Mouse (Mus musculus): ENCODE measurements around the gene Orm2.
A peak's percentile ranks its signal among the peaks of the same experiment; 100 is the strongest.

Orm2 gene

DNA sequence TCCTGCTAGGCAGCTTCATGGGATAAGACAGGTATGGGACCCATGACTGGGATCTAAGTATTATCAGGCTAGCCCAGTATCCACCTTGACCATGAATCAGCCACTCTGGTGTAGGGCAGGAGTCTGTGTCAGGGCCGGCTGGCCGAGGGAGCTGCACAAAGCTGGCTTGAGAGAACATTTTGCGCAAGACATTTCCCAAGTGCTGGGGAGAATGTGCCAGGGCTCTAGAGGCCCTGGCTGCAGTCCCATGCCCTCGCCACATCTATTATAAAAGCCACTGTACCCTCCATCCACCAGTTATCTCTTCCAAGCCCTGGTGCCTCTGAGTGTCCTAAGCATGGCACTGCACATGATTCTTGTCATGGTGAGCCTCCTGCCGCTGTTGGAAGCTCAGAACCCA, at the start of gene Orm2:
Orm2 (plus strand) TSS at position 300 of the 400 bp plus-strand sequence.
- DNase-seq (ENCODE audit: low read depth, low spot score) = no peak

DNA sequence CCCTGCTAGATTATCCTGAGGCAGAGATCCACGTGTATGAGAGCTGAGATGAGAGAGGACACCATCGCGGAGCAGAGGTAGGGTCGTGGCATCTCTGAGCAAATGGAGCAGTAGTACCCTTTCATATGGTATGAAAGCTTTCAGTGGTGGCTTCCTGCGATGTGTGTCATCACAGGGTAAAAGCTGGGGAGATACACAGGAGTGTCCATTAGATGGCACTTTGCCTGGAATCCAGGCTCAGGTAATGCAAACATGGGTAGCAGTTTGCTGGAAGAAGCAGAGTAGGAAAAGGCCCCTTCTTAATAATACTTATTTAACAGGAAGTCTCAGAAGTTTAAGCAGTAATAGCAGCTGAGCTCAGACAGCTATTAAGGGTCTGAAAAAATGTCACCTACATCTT, 48.2 kb upstream of the Orm2 start:
- no peak for DNase-seq (ENCODE audit: low read depth, low spot score)

DNA sequence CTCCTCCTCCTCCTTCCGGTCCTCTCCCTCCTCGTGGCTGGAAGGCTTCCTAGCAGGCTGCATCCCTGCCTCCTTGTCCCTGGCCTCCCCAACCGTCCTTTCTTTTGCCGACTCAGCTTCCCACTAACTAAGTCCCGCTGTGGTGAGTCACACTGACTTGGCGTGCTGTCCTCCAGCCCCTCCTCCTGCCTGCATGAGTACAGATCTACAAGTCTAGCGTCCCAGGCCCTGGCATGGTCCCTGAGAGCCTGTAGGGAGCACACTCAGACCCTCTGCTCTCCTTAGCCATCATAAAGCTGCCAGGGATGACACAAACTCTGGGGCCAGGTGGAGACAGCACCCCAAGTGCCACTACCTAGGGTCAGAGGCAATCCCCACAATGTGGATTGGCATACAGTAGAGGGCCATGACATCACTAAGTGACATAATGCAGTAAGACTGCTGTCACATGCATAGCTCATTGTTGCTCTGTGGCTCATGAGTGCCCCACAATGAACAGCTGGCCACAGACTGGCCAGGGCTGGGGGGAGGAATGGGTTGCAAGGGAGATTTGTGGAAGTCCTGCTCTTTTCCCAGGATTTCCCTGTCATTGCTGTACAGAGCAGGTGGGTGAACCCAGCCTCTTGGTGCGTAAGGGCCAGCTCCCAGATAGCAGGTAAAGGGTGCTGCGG, 46.0 kb upstream of the Orm2 start:
- DNase-seq (ENCODE audit: low read depth, low spot score) = peak; percentile 76

DNA sequence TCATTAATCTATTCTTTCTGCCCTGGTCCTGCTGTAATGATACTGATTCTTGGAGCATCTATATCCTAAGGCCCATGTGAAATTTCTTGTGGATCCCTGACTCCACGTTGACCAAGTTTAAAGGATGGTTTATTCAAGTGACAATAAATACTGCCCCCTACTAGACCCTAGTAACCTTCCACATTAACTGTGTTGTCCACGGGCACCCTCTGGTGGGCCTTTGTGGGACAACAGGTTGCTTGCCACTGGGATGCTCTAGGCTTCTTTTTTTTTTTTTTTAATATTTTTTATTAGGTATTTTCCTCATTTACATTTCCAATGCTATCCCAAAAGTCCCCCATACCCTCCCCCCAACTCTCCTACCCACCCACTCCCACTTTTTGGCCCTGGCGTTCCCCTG, 42.7 kb upstream of the Orm2 start:
- DNase-seq (ENCODE audit: low read depth, low spot score) = peak; percentile 48

DNA sequence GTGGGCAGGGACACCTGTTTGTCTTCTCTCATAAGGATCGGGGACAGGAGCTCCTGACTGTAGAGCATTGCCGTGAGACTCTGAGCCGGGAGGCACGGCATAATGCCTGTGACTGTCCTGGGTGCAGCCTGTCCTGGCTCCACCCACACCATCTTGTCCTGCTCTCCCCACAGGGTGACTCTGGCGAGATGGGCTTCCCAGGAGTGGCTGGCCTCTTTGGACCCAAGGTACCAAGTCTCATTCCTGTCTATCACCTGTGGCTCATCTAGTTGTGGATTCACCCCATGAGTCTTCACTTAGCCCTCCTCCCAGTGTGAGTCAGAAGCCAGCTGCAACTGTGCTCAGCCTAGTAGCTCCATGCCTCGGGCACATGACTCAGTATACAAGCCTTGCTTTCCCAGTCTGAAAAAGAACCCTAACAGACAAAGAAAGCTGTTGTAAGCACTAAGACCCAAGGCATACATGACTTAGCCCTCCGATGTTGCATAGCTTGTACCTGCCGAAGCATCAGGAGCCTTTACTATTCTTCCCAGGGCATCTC, 38.9 kb upstream of the Orm2 start:
- DNase-seq (ENCODE audit: low read depth, low spot score) = peak; percentile 68

DNA sequence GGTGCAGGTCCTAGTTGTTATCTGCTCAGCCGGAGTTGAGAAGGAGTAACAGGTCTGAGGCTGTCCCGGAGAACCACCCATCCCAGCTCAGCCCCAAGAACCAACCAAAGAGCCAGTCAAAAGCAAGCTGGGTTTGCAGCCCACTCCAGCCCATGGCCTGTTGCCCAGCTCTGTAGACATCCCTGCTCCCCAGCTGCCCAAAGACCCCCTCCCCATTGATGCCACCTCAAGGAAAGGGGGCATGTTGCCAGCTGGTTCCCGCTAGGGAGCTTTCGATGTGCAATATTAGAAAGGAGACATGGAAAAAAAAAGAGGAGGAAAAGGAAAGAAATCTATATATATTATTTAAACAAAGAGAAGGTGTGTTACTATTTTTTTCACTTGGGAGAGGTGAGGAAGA, 28.8 kb upstream of the Orm2 start:
- no peak for DNase-seq (ENCODE audit: low read depth, low spot score)

DNA sequence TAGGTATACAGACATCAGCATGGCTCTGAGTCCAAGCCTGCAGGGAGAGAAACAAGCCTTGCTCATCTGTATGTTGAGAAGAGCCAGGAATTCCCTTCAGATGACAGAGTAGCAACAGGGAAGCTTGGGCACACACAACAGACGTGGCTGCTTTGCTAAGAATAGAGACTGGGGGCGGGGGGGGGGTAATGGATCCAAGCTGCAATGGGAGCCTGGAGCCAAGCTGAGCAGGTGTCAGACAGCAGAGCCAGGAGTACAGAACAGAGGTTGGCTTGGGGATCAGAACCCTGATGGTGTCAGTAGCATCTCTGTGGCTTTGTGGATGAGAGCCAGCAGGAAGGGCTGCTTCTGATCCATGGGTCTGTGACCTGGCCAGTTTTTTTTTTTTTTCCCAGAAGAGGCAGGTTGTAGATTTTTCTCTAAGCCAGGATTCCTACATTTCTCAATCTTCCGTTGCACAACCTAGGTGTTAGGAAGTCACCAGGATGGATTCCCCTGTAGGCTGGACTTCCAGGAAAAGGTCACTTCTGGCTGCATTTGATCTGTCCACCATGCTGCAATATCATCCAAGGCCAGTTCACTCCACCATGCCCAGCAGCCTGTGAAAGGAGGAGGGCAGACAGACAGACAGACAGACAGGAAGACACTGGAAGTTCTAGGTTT, 23.7 kb upstream of the Orm2 start:
- peak; percentile 68 for DNase-seq (ENCODE audit: low read depth, low spot score)

DNA sequence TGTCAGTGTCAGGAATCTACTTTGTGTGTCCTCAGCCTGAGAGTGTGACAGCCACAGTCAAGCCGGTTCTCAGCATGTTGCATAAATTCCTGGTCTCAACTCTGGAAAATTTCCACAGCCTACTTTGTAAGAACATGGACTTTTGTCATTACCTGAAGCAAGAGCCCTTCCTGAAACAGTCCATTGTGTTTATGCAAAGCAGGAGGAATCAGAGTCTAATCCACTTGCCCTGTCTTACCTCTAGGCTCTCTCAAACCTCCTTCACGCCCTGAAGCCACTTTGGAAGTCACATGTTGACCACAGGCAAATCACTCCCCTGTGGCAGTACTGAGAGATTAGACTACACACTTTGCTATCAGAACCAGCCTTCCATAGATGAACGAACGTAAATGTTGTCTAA, 19.8 kb upstream of the Orm2 start:
- DNase-seq (ENCODE audit: low read depth, low spot score) = no peak

DNA sequence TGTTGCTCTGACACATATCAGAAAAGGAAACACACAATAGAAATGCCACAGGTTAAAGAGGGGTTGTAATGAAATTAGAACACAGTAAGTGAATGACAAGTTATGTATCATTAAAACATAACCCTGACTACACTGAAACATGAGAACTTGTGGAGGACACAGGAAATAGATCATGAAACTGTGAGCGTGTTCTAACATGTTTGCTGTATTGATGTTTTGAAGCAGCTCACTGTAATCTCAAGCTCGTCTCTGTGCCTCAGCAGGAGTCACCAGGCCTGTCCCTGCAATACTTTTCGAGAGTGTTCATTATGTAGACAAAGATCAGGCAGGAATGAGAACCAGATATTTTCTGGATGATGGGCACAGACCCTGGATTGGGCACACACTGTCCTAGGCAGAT, 18.6 kb upstream of the Orm2 start:
- DNase-seq (ENCODE audit: low read depth, low spot score) = no peak

DNA sequence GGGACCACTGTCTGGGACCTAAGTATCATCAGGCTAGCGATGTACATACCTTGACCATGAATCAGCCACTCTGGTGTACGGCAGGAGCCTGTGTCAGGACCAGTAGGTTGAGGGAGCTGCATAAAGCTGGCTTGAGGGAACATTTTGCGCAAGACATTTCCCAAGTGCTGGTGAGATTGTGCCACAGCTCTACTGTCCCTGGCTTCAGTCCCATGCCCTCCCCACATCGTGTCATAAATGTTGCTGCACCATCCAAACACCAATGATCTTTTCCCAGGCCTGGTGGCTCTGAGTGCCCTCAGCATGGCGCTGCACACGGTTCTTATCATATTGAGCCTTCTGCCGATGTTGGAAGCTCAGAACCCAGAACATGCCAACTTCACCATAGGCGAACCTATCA, 18.0 kb upstream of the Orm2 start, which contains the start of gene Orm1:
Orm1 (plus strand) TSS at position 266 of the 400 bp plus-strand sequence.
- no peak for DNase-seq (ENCODE audit: low read depth, low spot score)

DNA sequence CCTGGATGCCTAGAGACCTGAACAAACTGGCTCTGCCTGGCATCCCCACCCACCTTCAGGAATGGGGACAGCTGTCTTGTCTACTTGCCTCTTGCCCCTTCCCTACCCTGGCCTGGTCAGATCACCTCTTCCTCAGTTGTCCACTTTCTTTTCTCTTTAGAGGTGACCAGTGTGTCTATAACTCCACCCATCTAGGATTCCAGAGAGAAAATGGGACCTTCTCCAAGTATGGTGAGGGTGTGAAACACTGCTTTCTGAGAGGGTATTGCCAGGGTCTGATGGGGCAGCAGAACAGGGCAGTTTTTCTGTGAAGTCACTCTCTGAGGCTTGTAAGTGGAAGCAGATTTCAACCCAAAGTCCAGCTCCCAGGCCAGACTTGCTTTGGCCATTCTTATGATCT, 17.0 kb upstream of the Orm2 start:
- no peak for DNase-seq (ENCODE audit: low read depth, low spot score)

DNA sequence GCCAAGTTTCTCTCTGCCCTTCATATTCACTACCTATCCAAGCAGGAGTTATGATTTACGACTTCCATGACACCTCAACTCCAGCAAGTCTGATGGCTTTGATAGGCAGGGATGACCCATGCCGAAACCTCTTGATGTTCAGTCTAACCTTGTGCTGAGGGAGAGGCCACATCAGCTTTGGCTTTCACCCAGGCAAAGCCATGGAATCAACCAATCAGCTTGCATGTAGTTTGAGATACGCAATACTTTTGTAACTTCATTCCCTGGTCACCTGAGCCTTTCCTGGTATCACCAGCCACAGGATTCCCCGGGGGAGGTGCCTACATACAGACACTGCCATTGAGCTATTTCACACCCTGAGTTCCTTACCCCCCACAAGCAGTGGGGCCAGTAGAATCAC, 15.6 kb upstream of the Orm2 start:
- no peak for DNase-seq (ENCODE audit: low read depth, low spot score)

DNA sequence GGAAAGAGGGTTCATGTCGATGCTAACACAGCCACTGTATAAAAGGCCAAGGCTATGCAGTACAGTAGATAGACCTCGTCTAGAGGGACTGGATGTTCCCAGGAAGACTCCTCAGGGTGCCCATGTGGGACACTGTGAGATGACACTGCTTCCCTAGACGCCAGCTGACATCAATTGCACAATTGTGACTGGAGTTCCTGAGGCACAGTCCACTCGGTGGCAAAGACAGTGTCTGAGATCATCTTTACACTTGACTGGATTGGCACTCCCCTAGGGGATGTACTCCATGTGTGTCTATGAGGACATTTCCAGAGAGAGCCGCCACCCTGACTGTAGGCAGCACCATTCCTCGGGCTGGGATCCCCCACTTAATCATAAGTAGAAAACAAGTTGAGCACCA, 13.7 kb upstream of the Orm2 start:
- DNase-seq (ENCODE audit: low read depth, low spot score) = no peak

DNA sequence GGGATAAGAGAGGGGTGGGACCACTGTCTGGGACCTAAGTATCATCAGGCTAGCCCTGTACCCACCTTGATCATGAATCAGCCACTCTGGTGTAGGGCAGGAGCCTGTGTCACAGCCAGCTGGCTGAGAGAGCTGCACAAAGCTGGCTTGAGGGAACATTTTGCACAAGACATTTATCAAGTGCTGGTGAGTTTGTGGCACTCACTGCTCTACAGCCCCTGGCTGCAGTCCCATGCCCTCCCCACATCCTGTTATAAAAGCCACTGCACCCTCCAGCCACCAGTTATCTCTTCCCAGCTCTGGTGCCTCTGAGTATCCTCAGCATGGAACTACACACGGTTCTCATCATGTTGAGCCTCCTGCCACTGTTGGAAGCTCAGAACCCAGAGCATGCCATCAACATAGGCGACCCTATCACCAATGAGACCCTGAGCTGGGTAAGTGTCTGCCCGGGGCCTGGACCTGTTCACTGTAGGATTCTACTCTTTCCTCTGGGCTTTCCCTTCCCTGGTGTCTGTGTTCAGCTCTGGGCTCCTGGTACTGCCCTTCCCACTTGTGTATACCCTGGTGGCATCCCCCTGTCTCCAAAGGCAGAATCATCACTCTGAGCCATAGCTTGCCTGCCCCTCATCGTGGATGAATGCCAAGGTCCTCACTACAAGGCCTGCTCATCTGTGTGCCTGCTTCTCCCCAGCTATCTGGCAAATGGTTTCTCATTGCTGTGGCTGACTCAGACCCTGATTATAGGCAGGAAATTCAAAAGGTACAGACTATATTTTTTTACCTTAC, 6.2 kb upstream of the Orm2 start, which contains the start of gene Orm3:
Orm3 (plus strand) TSS at position 286 of the 789 bp plus-strand sequence.
- DNase-seq (ENCODE audit: low read depth, low spot score) = no peak

DNA sequence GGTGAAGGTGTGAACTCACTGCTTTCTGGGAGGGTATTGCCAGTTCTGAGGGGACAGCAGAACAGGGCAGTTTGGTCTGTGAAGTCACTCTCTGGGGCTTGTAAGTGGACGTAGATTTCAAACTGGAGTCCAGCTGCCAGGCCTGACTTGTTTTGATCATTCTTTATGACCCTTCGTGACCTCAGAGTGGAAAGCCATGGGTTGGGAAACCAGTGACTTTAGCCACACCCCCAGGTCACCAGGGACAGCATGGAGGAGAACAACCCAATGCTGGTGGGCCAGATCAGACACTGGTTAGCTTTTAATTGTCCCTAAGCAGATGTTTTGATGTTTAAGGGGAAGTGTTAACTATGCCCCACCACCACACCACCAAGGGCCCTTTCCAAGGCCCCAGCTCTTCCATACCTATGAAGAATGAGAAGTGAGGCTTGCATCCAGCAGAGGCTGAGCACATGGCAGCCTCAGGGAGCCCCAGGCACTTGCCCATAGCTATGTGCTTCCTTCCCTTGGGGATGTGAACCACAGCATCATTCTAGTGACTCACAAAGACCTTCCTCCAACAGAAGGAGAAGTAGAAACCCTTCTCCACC, 5.2 kb upstream of the Orm2 start:
- DNase-seq (ENCODE audit: low read depth, low spot score) = no peak

DNA sequence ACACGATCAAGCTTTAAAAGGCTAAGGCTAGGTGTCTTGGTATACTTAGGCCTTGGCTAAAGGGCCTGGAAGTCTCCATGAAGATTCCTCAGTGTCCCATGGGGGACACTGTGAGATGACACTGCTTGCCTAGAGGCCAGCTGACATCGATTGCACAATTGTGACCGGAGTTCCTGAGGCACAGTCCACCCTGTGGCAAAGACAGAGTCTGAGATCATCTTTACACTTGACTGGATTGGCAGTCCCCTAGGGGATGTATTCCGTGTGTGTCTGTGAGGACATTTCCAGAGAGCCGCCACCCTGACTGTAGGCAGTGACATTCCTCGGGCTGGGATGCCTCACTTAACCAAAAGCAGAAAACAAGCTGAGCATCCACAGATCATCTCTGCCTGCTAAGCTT, 2.4 kb upstream of the Orm2 start:
- DNase-seq (ENCODE audit: low read depth, low spot score) = no peak

DNA sequence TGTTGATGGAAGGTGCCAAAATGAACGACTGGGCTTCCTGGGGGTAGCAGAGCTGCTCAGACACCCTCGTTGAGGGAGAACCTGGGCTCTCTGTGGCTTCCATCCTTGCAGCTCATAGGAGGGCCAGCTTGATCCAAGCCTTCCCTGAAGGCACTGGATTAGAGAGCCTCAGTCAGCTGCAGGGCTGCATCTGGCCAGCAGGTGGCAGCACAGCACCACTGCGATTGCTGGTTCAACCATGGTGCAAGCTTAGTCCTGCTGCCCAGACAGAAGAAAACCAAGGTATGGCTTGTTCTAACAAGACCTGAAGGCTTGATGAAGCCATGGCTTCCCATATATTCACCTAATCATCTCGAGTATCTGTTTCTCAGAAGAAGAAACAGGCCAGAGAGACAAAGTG, 6.3 kb downstream of the Orm2 start:
- DNase-seq (ENCODE audit: low read depth, low spot score) = peak; percentile 78

DNA sequence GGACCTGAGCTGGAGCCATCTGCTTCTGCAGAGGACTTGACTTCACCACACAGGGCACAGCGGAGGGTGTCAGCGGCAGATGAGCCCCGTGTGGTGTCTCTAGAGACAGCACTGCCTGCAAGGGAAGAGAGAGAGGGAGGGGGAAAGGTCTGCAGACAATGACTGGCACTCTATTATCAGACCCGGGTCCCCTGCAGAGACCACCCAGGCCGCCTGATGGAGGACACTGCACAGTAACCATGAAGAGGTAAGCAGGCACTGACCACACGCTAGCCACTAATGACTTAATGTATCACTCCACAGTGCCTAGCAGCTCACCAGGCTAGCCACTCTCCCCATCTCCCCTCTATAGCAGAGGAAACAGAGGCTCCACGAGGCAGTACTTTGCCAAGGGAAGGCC, 8.6 kb downstream of the Orm2 start:
- DNase-seq (ENCODE audit: low read depth, low spot score) = no peak

DNA sequence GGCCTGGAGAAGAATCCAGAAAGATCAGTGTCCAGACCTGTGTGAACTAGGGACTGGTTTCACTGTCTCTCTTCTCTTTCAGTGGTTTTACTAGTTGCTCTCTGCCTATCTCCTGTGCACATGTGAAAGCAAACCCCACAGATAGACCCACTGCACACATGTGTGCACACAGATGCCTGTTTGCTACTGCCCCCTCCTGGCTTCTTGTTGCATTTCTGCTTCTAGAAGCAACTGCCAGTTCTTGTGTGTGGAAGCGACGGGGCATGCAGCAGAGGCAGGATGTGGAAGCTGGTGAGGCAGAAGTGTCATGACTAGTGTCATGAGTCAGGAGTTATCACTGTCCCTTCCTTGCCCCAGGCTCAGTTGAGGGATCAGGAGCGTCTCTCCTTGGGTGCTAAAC, 9.6 kb downstream of the Orm2 start:
- peak; percentile 55 for DNase-seq (ENCODE audit: low read depth, low spot score)

DNA sequence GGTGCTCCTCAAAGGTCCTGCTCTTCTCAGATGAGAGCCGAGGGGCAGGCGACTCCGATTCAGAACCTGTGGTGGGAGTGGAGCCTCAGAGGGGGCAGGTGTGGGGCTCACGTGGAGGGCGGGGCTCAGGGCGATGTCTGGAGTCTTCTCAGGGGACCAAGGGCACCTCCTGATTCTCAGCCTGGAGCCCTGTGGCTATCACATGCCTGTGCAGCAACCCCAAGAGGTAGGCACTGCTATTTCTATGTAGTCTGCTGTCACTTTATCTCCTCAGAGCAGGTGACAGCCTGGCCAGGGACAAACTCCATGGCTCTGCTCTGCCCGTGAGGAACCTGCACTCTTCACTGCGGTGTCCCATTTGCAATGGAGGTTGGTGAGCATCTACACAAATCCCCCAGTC, 11.2 kb downstream of the Orm2 start:
- no peak for DNase-seq (ENCODE audit: low read depth, low spot score)

DNA sequence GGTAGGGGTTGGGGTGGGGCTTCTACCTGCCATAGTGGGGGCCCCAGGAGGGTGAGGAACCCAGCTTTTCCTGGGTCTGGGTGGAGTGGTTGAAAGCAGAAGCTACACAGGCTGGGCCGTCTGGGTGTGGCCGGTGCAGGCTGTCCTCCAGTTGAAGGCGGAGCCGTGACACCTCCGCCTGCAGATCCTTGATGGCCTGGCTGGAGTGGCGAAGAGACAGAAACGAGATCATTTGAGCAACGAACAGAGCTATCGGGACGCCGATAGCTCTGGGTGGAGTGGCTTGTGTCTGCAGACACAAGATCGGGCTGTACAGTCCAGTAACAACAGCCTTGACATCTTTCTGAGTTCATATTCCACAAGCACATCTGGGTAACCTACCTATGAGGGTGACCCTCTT, 12.1 kb downstream of the Orm2 start:
- no peak for DNase-seq (ENCODE audit: low read depth, low spot score)

DNA sequence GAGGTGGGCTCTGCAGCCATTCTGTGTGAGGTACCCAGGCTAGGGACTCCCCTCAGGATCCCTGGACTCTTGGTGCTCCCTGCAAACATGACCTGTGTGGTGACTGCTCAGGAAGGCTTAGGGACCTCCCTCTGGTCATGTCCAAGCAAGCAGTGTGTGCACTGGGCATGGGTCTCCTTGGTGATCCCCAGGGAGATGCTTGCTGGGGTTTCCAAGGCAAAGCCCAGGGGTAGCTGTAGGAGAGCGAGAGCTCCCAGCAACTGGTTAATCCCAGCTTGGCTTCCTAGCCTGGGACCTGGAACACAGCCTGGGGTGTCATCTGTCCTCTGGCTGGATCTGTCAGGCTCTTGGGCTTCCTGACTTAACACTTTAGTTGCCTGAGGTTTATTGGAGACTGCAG, 13.1 kb downstream of the Orm2 start:
- no peak for DNase-seq (ENCODE audit: low read depth, low spot score)
